Mouse (Mus musculus): Measurements from ENCODE around the gene Lax1.
A peak's percentile ranks its signal among the peaks of the same experiment; 100 is the strongest.

- TF ChIP-seq CTCF (IDR thresholded peaks at IDR 0.05) (no peak), EP300 (IDR thresholded peaks at IDR 0.05) (peak; percentile 24; the same call in 1 of the 2 replicates)
These were observed 4.0 kb downstream of the Lax1 start for GRCm38 (mm10) chr1:133685749-133686519.
